Mouse (Mus musculus) ES-Bruce4 (cell line): ENCODE measurements around the gene Naa35.

Source experiments
- CTCF ChIP-seq: IDR thresholded peaks from one replicate; pipeline ENCODE4 v1.8.1; 2011; ENCODE audit warnings: low read depth, low read length
- EP300 ChIP-seq: IDR thresholded peaks from 2 replicates; pipeline ENCODE4 v1.6.1; 2011; ENCODE audit warnings: low read depth, low read length; ENCODE audit not compliant: insufficient read depth
- POLR2A ChIP-seq: IDR thresholded peaks from one replicate; pipeline ENCODE4 v1.8.1; 2011; ENCODE audit warnings: low read length; ENCODE audit not compliant: insufficient read depth

DNA sequence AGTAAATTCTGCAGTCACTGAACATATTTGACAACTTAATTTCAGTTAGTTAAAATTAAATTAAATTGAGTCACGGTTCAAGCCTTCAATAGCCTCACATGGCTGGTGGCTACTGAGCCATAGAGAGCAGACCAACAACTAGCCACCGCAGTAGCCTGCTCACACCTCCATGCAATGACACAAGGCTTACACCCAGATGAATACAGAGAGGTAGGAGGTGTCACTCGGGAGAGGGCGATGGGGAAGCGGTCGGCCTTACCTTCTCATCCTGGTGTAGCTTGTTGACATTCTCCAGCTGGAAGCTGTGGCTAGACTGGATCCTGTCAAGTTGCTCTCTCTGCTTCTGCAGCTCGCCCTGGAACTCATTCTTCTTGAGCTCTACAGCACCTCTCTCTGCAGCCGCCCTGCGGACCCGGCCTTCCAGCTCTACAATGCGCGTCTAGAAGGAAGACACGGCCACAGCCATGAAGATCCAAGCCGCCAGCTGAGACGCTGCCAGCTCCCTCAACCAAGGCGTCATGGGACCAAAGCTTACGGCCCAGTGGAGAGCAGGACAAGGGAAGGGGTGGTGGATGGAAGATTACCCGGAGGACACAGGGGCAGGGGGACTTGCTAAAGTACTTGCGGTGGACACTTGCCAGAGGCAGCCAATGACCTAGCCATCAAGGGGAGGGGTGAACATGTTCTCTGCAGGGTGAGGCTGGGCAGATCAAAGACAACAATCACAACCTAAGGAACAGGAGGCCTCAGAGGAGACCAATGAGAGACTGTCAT is 79.1 kb downstream of the Naa35 start:
- no peak for TF ChIP-seq POLR2A
- TF ChIP-seq CTCF = no peak
- no peak for TF ChIP-seq EP300
